Mouse (Mus musculus) forebrain, embryonic 10.5 days (tissue): Measurements from ENCODE around the gene Gm21394. TPM values are rescaled to one million over a fixed set of nuclear protein-coding genes. Genes with fewer than 3 reads are reported as not detected.
"Not testable (repeated sequence)": the region's sequence is repeated elsewhere in the genome, so short reads cannot be mapped to it uniquely, and the experiment has no call there.

Experiments
- DNase-seq: peaks from one replicate; pipeline ENCODE4 v3.0.0-alpha.2; 2017; ENCODE audit warnings: low spot score; ENCODE audit errors: extremely low spot score
- H3K27ac ChIP-seq: fragments of 300-500 bp; sonication (generic); 2 replicates; pipeline ENCODE4 v1.5.1; 2016; ENCODE audit warnings: mild to moderate bottlenecking
- H3K27me3 ChIP-seq: fragments of 300-500 bp; sonication (generic); 2 replicates; pipeline ENCODE4 v1.6.1; 2016; ENCODE audit warnings: mild to moderate bottlenecking; ENCODE audit not compliant: poor library complexity, severe bottlenecking
- H3K36me3 ChIP-seq: fragments of 300-500 bp; sonication (generic); replicated peaks from 2 replicates; pipeline ENCODE4 v1.6.1; 2016; ENCODE audit warnings: mild to moderate bottlenecking, moderate library complexity
- H3K4me1 ChIP-seq: fragments of 300-500 bp; sonication (generic); 2 replicates; pipeline ENCODE4 v1.6.1; 2016
- H3K4me3 ChIP-seq: fragments of 300-500 bp; sonication (generic); 2 replicates; pipeline ENCODE4 v1.5.1; 2016; ENCODE audit warnings: mild to moderate bottlenecking, moderate library complexity
- H3K9me3 ChIP-seq: fragments of 300-500 bp; sonication (generic); 2 replicates; pipeline ENCODE4 v1.6.1; 2016; ENCODE audit warnings: mild to moderate bottlenecking, moderate library complexity
- WGBS: fragments of 180-500 bp; shearing (Covaris S2); methylation state at CpG from one replicate; pipeline ENCODE4 v1.1.7; 2016; 5-methylcytosine and 5-hydroxymethylcytosine counted together
- polyA plus RNA-seq: library from polyadenylated mRNA; unstranded; fragments of >200 nt; fragmentation: Nextera tagmentation; extraction: Ambion mirVana; gene quantifications from 2 replicates; pipeline ENCODE4 v1.2.1, GENCODE M21; 2016

Gene Gm21394
- polyA plus RNA-seq = not detected in 2 replicates

- not testable (repeated sequence) for H3K9me3 ChIP-seq, H3K36me3 ChIP-seq, H3K27ac ChIP-seq, H3K4me3 ChIP-seq, DNase-seq, H3K4me1 ChIP-seq, H3K27me3 ChIP-seq
- no CpG with 5 or more reads among the region's 4 CpGs for WGBS
Observed at GRCm38 (mm10) chrY:84564807-84565206, at the start of gene Gm21394. TSS of gene Gm21394 (minus strand) at chrY:84564907.

Other genes starting within 250 kb of the Gm21394 start
- not detected in 2 replicates for gene Gm21409, start 181.8 kb upstream of the Gm21394 start, polyA plus RNA-seq